Mouse (Mus musculus) liver, postnatal 0 days (tissue): ENCODE data around the gene Ephx4.

Experiments
- CTCF ChIP-seq: sonication (generic); IDR thresholded peaks from 2 replicates; pipeline ENCODE4 v1.5.1; 2016; ENCODE audit warnings: antibody characterized with exemption, low read depth
- EP300 ChIP-seq: IDR thresholded peaks from 2 replicates; pipeline ENCODE4 v1.6.1; 2016; ENCODE audit warnings: antibody characterized with exemption, low read depth, mild to moderate bottlenecking

DNA sequence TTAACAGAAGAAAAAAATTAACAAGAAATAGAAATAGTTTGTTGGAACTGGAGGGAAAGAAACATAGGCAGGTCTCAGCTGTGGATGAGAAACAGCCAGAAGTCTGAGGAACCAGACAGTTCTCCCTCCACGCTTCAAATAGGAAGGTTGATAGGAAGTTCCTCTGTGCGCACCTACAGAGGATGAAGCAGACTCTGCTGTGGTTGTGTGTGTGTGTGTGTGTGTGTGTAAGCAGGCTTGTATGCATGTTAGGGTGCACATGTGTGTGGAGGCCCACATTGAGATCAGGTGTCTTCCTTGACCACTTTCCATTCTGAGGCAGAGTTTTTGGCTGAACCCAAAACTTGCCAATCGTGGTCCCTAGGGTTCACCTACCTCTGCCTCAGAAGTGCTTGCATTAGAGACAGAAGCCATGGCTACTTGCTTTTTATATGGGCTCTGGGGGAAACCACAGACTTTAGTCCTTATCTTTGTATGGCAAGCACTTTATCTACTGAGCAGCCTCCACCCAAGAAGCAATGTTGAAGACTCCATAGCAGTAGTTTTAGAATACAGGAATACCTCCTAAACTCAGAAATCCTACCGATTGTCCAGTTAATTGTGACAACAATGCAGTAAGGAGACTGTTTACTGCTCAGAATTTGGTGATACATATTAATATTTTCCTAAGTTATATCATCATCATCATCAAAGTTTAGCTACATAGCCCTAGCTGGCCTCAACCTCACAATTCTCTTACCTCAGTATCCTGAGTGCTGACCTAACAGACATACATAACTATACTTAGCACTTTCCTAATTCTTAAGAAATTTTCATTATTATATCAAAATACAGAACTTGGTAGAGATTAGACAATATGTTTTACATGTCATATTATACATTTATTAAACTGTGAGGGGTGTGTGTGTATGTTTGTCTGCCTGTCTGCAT is 59.9 kb downstream of the Ephx4 start:
- no peak for TF ChIP-seq EP300
- no peak for TF ChIP-seq CTCF
